15 mouse cellular contexts compared by ENCODE assay signal in the genomic region with DNA sequence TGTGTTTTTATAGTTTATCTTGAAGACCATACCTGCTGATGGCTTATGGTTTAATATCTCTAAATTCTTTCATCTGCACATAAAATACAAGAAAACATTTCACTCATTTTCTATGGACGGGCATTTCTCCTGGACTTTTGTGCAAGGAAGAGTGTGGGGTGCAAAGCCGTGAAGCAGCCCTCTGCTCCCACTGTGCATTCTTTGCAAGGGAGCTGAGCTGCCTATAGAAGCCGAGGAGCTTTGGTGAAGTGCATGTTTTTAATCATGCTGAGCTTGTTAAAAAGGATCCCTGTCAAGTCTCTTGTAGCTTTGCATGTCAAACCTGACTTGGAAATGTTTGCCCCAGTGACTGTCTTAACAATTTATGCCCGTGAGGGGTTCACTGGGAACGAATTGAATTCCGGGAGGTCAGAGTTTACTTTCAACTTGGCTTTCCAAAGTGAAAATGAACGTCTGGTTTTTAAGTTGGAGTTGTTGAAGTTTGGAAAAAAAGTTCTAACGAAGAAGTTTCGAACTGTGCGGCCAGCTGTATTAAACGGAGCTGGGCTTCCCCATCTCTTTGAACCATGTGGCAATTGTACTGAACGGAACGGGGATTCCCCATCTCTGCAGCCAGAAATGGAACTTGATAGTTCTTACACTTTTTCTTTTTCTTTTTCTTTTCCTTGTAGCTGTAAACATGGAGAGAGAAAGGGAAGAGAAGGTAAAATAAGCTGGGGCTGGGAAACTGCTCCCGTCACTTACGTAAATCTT. TPM values are rescaled to one million over a fixed set of nuclear protein-coding genes. Genes with fewer than 3 reads are reported as not detected.
A peak's percentile ranks its signal among the peaks of the same experiment; 100 is the strongest.
DNase-seq lines count a peak whose midpoint lies in the region; ATAC-seq and TF ChIP-seq lines count a peak whose summit lies in the region.
"Had no signal": no experiment of that assay in that cellular context is flagged by ENCODE, and none has a peak within 500 bp of the region (broad histone marks: within the 10 kb centered on the region; RNA-seq: fewer than 3 reads in every experiment).

No protein-coding gene starts in this region.

- H3K4me3 ChIP-seq in forebrain, embryonic 11.5 days (ENCODE audit: low read depth, low read length) = no peak overlapping the region; the same call in 1 of the 2 replicates
- no peak overlapping the region for H3K4me3 ChIP-seq in forebrain, postnatal 0 days (ENCODE audit: low read depth, low read length)
- H3K4me3 ChIP-seq in midbrain, embryonic 11.5 days (ENCODE audit: low read depth, low read length) = no peak overlapping the region
- no peak overlapping the region for H3K4me3 ChIP-seq in midbrain, postnatal 0 days (ENCODE audit: low read depth, low read length)
- H3K4me3 ChIP-seq in stomach, embryonic 16.5 days (replicated peaks; ENCODE audit: low read length) = no peak overlapping the region
- H3K4me3 ChIP-seq: midbrain, embryonic 13.5 days had no signal

- H3K27me3 ChIP-seq in forebrain, embryonic 11.5 days (ENCODE audit: control insufficient read depth, insufficient read depth, low read length) = no peaks in the 10 kb centered on the region
- no peaks in the 10 kb centered on the region for H3K27me3 ChIP-seq in forebrain, postnatal 0 days (ENCODE audit: insufficient read depth, low read length)
- no peaks in the 10 kb centered on the region for H3K27me3 ChIP-seq in midbrain, embryonic 11.5 days (ENCODE audit: control insufficient read depth, insufficient read depth, low read length)
- no peaks in the 10 kb centered on the region for H3K27me3 ChIP-seq in midbrain, postnatal 0 days (ENCODE audit: insufficient read depth, low read length)
- H3K27me3 ChIP-seq in stomach, embryonic 16.5 days (ENCODE audit: control insufficient read depth, insufficient read depth, low read length) = no peaks in the 10 kb centered on the region

- H3K9ac ChIP-seq in forebrain, embryonic 11.5 days (ENCODE audit: low read length) = no peak overlapping the region
- H3K9ac ChIP-seq in forebrain, postnatal 0 days = no peak overlapping the region
- H3K9ac ChIP-seq in midbrain, embryonic 11.5 days (ENCODE audit: low read length) = no peak overlapping the region
- H3K9ac ChIP-seq in midbrain, postnatal 0 days (replicated peaks; ENCODE audit: low read length, poor library complexity, severe bottlenecking) = no peak overlapping the region
- no peak overlapping the region for H3K9ac ChIP-seq in stomach, embryonic 16.5 days (ENCODE audit: low read length)
- H3K9ac ChIP-seq: midbrain, embryonic 13.5 days had no signal

- peak; percentile 71; the same call in 1 of the 2 replicates for ATAC-seq in forebrain, embryonic 11.5 days (replicated peaks; ENCODE audit: low FRiP score)
- no peak for ATAC-seq in forebrain, postnatal 0 days
- peak; percentile 67; the same call in 1 of the 2 replicates for ATAC-seq in midbrain, embryonic 11.5 days (ENCODE audit: low FRiP score)
- no peak for ATAC-seq in midbrain, postnatal 0 days (ENCODE audit: low FRiP score)
- ATAC-seq in stomach, embryonic 16.5 days (ENCODE audit: insufficient read depth, low FRiP score) = no peak
- ATAC-seq: midbrain, embryonic 13.5 days had no signal

- DNase-seq in forebrain, embryonic 11.5 days (ENCODE audit: low spot score) = peak; percentile 47
- no peak for DNase-seq in forebrain, postnatal 0 days
- DNase-seq in midbrain, embryonic 11.5 days (ENCODE audit: low spot score, missing footprints) = peak; percentile 89
- no peak for DNase-seq in midbrain, postnatal 0 days (ENCODE audit: low spot score)
- DNase-seq in forelimb bud, embryonic 11.5 days (ENCODE audit: low read depth, low spot score) = peak; percentile 49
- no peak for DNase-seq in lung, postnatal 14 days
- DNase-seq in ovary, postnatal 36 days (ENCODE audit: low spot score) = no peak
- DNase-seq: adrenal gland, adult 8-10 months; cerebellum, adult 2 months; gastrocnemius, postnatal 36 days; heart, postnatal 4 days; layer of hippocampus, postnatal 36 days; thymus, postnatal 36 days had no signal

- H3K9me3 ChIP-seq in forebrain, embryonic 11.5 days (ENCODE audit: control insufficient read depth, low read length) = no peaks in the 10 kb centered on the region
- no peaks in the 10 kb centered on the region for H3K9me3 ChIP-seq in forebrain, postnatal 0 days (ENCODE audit: low read length)
- no peaks in the 10 kb centered on the region for H3K9me3 ChIP-seq in midbrain, embryonic 11.5 days (ENCODE audit: control insufficient read depth, low read length)
- no peaks in the 10 kb centered on the region for H3K9me3 ChIP-seq in midbrain, postnatal 0 days (ENCODE audit: low read length)
- H3K9me3 ChIP-seq in stomach, embryonic 16.5 days (replicated peaks; ENCODE audit: control insufficient read depth, low read length) = no peaks in the 10 kb centered on the region
- H3K9me3 ChIP-seq: midbrain, embryonic 13.5 days had no signal

- TF ChIP-seq CTCF in forebrain, postnatal 0 days (IDR thresholded peaks at IDR 0.05; ENCODE audit: low read depth) = no peak
- no peak for TF ChIP-seq CTCF in midbrain, postnatal 0 days (IDR thresholded peaks at IDR 0.05)

- H3K27ac ChIP-seq in forebrain, embryonic 11.5 days (ENCODE audit: low read depth, low read length) = peak overlapping the region; percentile 32; the same call in 1 of the 2 replicates
- no peak overlapping the region for H3K27ac ChIP-seq in forebrain, postnatal 0 days (ENCODE audit: low read depth, low read length)
- H3K27ac ChIP-seq in midbrain, embryonic 11.5 days (ENCODE audit: low read depth, low read length) = no peak overlapping the region
- H3K27ac ChIP-seq in midbrain, postnatal 0 days (ENCODE audit: low read depth, low read length) = no peak overlapping the region
- peak overlapping the region; percentile 19; the same call in 1 of the 2 replicates for H3K27ac ChIP-seq in stomach, embryonic 16.5 days (ENCODE audit: low read length)
- H3K27ac ChIP-seq: midbrain, embryonic 13.5 days had no signal

- no peaks in the 10 kb centered on the region for H3K36me3 ChIP-seq in forebrain, embryonic 11.5 days (ENCODE audit: control insufficient read depth, insufficient read depth, low read length)
- H3K36me3 ChIP-seq in forebrain, postnatal 0 days (ENCODE audit: insufficient read depth) = no peaks in the 10 kb centered on the region
- H3K36me3 ChIP-seq in midbrain, embryonic 11.5 days (ENCODE audit: control insufficient read depth, insufficient read depth, low read length) = no peaks in the 10 kb centered on the region
- H3K36me3 ChIP-seq in midbrain, postnatal 0 days (ENCODE audit: insufficient read depth, low read length) = no peaks in the 10 kb centered on the region
- no peaks in the 10 kb centered on the region for H3K36me3 ChIP-seq in stomach, embryonic 16.5 days (ENCODE audit: control insufficient read depth, insufficient read depth, low read length)
- H3K36me3 ChIP-seq: midbrain, embryonic 13.5 days had no signal

- no peak overlapping the region; the same call in 1 of the 2 replicates for H3K4me2 ChIP-seq in forebrain, embryonic 11.5 days (ENCODE audit: low read depth, low read length, severe bottlenecking)
- no peak overlapping the region for H3K4me2 ChIP-seq in forebrain, postnatal 0 days (ENCODE audit: low read depth)
- H3K4me2 ChIP-seq in midbrain, embryonic 11.5 days = peak overlapping the region; percentile 23; the same call in 1 of the 2 replicates
- no peak overlapping the region for H3K4me2 ChIP-seq in midbrain, postnatal 0 days (ENCODE audit: low read depth, low read length, poor library complexity, severe bottlenecking)
- H3K4me2 ChIP-seq in stomach, embryonic 16.5 days (ENCODE audit: low read depth, low read length) = peak overlapping the region; percentile 7
- H3K4me2 ChIP-seq: midbrain, embryonic 13.5 days had no signal

- H3K4me1 ChIP-seq in forebrain, embryonic 11.5 days (replicated peaks; ENCODE audit: control insufficient read depth, insufficient read depth, low read length) = peaks cover 4% of the 10 kb centered on the region; the same call in 1 of the 2 replicates
- H3K4me1 ChIP-seq in forebrain, postnatal 0 days (ENCODE audit: insufficient read depth) = no peaks in the 10 kb centered on the region
- peaks cover 9% of the 10 kb centered on the region; the same call in 1 of the 2 replicates for H3K4me1 ChIP-seq in midbrain, embryonic 11.5 days (ENCODE audit: control insufficient read depth, insufficient read depth, low read length)
- no peaks in the 10 kb centered on the region; the same call in 1 of the 2 replicates for H3K4me1 ChIP-seq in midbrain, postnatal 0 days (ENCODE audit: insufficient read depth, low read length)
- no peaks in the 10 kb centered on the region for H3K4me1 ChIP-seq in stomach, embryonic 16.5 days (ENCODE audit: control insufficient read depth, insufficient read depth, low read length)
- H3K4me1 ChIP-seq: midbrain, embryonic 13.5 days had no signal

- 19% methylated on average over 15 of the region's 15 CpGs for WGBS in forebrain, embryonic 11.5 days
- WGBS in forebrain, postnatal 0 days = 18% methylated on average over 15 of the region's 15 CpGs
- 26% methylated on average over 15 of the region's 15 CpGs for WGBS in midbrain, embryonic 11.5 days
- 20% methylated on average over 15 of the region's 15 CpGs for WGBS in midbrain, postnatal 0 days
- 39% methylated on average over 15 of the region's 15 CpGs for WGBS in stomach, embryonic 16.5 days

RNA-seq across cellular contexts. Expression of a gene that starts 22.8 kb away (rescaled TPM):
- 13.7 and 16.7 TPM in 2 replicates for polyA plus RNA-seq in forebrain, embryonic 11.5 days (2014; fragmentation: Nextera tagmentation; extraction: Ambion mirVana)
- total RNA-seq in forebrain, postnatal 0 days (2014; rRNA removed) = 12.2 and 22.0 TPM in 2 replicates
- 8.0 and 8.9 TPM in 2 replicates for polyA plus RNA-seq in forebrain, postnatal 0 days (2015; fragmentation: Nextera tagmentation; extraction: Ambion mirVana)
- polyA plus RNA-seq in midbrain, embryonic 11.5 days (2014; fragmentation: Nextera tagmentation; extraction: Ambion mirVana) = 14.6 and 15.3 TPM in 2 replicates
- total RNA-seq in midbrain, postnatal 0 days (2014; rRNA removed) = 16.0 and 18.0 TPM in 2 replicates
- 6.7 and 7.2 TPM in 2 replicates for polyA plus RNA-seq in midbrain, postnatal 0 days (2015; fragmentation: Nextera tagmentation; extraction: Ambion mirVana)
- polyA plus RNA-seq in stomach, embryonic 16.5 days (2015; fragmentation: Nextera tagmentation; extraction: Ambion mirVana) = 7.0 and 7.5 TPM in 2 replicates

Comparison
In these comparisons a context has a peak if more than half of its experiments do, and no peak if none do; other contexts are left out.
1. ATAC-seq: peak in forebrain, embryonic 11.5 days (single experiment) and midbrain, embryonic 11.5 days (single experiment); none in forebrain, postnatal 0 days (single experiment), midbrain, postnatal 0 days (single experiment) and stomach, embryonic 16.5 days (single experiment).
2. DNase-seq: peak in forebrain, embryonic 11.5 days (single experiment), midbrain, embryonic 11.5 days (single experiment) and forelimb bud, embryonic 11.5 days (single experiment); none in forebrain, postnatal 0 days (single experiment), midbrain, postnatal 0 days (single experiment), lung, postnatal 14 days (single experiment) and ovary, postnatal 36 days (single experiment).
3. H3K27ac ChIP-seq: peak in forebrain, embryonic 11.5 days (single experiment) and stomach, embryonic 16.5 days (single experiment); none in forebrain, postnatal 0 days (single experiment), midbrain, embryonic 11.5 days (single experiment) and midbrain, postnatal 0 days (single experiment).
4. H3K4me2 ChIP-seq: peak in midbrain, embryonic 11.5 days (single experiment) and stomach, embryonic 16.5 days (single experiment); none in forebrain, embryonic 11.5 days (single experiment), forebrain, postnatal 0 days (single experiment) and midbrain, postnatal 0 days (single experiment).